Mouse (Mus musculus): ENCODE results near the gene Scarf1.

DNA sequence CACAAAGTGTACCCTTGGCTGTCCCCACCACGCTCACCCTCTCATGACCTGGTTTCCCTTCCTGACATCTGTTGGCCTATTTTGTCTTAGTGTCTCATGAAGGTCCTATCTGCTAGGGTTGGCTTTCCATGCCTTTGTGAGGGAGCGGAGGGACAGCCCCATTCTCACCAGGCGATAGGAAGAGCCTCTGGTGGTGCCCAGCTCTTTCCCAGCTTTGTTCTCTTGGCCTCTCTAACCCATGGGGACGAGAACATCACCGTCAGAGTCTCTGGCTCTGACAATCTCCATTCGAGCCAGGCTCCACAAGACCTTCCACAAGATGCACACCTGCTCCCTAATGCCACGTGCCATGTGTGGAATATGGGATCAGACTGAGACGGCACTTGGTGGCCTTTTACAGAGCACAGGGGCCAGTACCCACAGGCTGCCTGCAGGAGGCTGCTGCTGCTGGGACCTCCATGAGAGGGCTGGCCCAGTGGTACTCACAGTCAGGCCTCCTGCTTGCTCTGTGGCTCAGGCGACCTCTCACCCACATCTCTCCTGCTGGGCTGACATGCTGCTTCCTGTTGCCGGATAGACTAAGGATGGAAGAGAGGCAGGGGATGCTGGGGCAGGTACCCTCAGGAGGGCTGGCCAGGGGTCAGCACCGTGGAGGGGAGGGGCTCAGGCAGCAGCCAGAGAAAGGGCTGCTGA lies 24.3 kb downstream of the Scarf1 start:
- no peak for TF ChIP-seq CTCF (IDR thresholded peaks at IDR 0.05; ENCODE audit: borderline replicate concordance, extremely low read depth, insufficient read depth, insufficient read length)
- TF ChIP-seq POLR2A (IDR thresholded peaks at IDR 0.05; ENCODE audit: borderline replicate concordance, extremely low read depth, insufficient read depth, insufficient read length, poor library complexity, severe bottlenecking): no peak

All from brain, embryonic 14.5 days (tissue).